Mouse (Mus musculus): ENCODE results near the gene Lipi. TPM values are rescaled to one million over a fixed set of nuclear protein-coding genes. Genes with fewer than 3 reads are reported as not detected.

Lipi gene
- total and polyA plus RNA-seq, 3 experiments: not detected

GRCm38 (mm10) chr16:75617651-75618349 is 31.9 kb upstream of the Lipi start:
- peak; percentile 6 for DNase-seq (ENCODE audit: extremely low read depth)
- no peaks in the 10 kb centered on the region for H3K27me3 ChIP-seq (replicated peaks)
- no peak overlapping the region for H3K9ac ChIP-seq (ENCODE audit: insufficient read depth, low read depth)
- no peak overlapping the region for H3K4me3 ChIP-seq (replicated peaks in 1 of 3; ENCODE audit: low read depth in 2 of 3, low read length in 2 of 3, poor library complexity in 1 of 3)
- no peak overlapping the region for H3K27ac ChIP-seq (ENCODE audit: insufficient read depth, low read depth)
- TF ChIP-seq ZKSCAN1 (IDR thresholded peaks at IDR 0.05; ENCODE audit: borderline replicate concordance, low read depth, low read length) (no peak), MXI1 (IDR thresholded peaks at IDR 0.05; ENCODE audit: low read depth, low read length) (no peak), MAFK (IDR thresholded peaks at IDR 0.05; ENCODE audit: insufficient replicate concordance, low read length) (no peak), RAD21 (IDR thresholded peaks at IDR 0.05; ENCODE audit: low read depth, low read length) (peak; percentile 11), USF1 (IDR thresholded peaks at IDR 0.05; ENCODE audit: low read depth, low read length) (no peak), EP300 (IDR thresholded peaks at IDR 0.05; ENCODE audit: low read length) (no peak), ETS1 (conservative IDR thresholded peaks at IDR 0.05; ENCODE audit: low read depth, low read length) (no peak), GABPA (IDR thresholded peaks at IDR 0.05; ENCODE audit: insufficient replicate concordance, low read depth, low read length) (no peak), POLR2AphosphoS2 (IDR thresholded peaks at IDR 0.05; ENCODE audit: low read depth, low read length) (no peak), SMC3 (IDR thresholded peaks at IDR 0.05; ENCODE audit: low read depth, low read length) (peak; percentile 36), TBP (conservative IDR thresholded peaks at IDR 0.05; ENCODE audit: low read depth, low read length) (no peak), JUND (conservative IDR thresholded peaks at IDR 0.05; ENCODE audit: low read depth, low read length) (no peak), UBTF (IDR thresholded peaks at IDR 0.05; ENCODE audit: low read depth, low read length) (no peak), CHD2 (IDR thresholded peaks at IDR 0.05; ENCODE audit: low read length) (no peak), CTCF (conservative IDR thresholded peaks at IDR 0.05 in 1 of 2, IDR thresholded peaks at IDR 0.05 in 1 of 2; ENCODE audit: low read depth in 2 of 2, low read length in 2 of 2) (peak in 1 of 2 experiments; percentile 49; a peak in 2 of 4 replicates)
- no peaks in the 10 kb centered on the region for H3K79me2 ChIP-seq (replicated peaks; ENCODE audit: control insufficient read depth, extremely low read depth, insufficient read depth, poor library complexity, severe bottlenecking)
- dilution Hi-C loops (cut with MboI; ENCODE audit: extremely low pct_ligation_motif_present, extremely low pct_unique_long_range_greater_than_20kb, low sequenced_read_pairs): no loop called here
- peaks cover 43% of the 10 kb centered on the region for H3K9me3 ChIP-seq (replicated peaks; ENCODE audit: low read length)
- no peaks in the 10 kb centered on the region for H3K36me3 ChIP-seq (replicated peaks in 1 of 2; ENCODE audit: control insufficient read depth in 1 of 2, insufficient read depth in 1 of 2, low read length in 1 of 2)
- in situ Hi-C loops (cut with MboI; ENCODE audit: low pct_ligation_motif_present, low pct_unique_long_range_greater_than_20kb, low sequenced_read_pairs): no loop called here
- H3K4me1 ChIP-seq (ENCODE audit: control insufficient read depth in 1 of 2, insufficient read depth in 2 of 2): no peaks in the 10 kb centered on the region
- no peak overlapping the region for H3K4me2 ChIP-seq (ENCODE audit: insufficient read depth, low read depth, poor library complexity, severe bottlenecking)

GRCm38 (mm10) chr16:75612561-75612960 is 26.7 kb upstream of the Lipi start:
- no peak for DNase-seq (ENCODE audit: extremely low read depth)
- H3K9ac ChIP-seq (ENCODE audit: insufficient read depth, low read depth): no peak overlapping the region
- H3K27ac ChIP-seq (ENCODE audit: insufficient read depth, low read depth): no peak overlapping the region
- H3K4me3 ChIP-seq (replicated peaks in 1 of 3; ENCODE audit: low read depth in 2 of 3, low read length in 2 of 3, poor library complexity in 1 of 3): no peak overlapping the region
- no peaks in the 10 kb centered on the region for H3K27me3 ChIP-seq (replicated peaks)
- peaks cover 55% of the 10 kb centered on the region for H3K9me3 ChIP-seq (replicated peaks; ENCODE audit: low read length)
- dilution Hi-C loops (cut with MboI; ENCODE audit: extremely low pct_ligation_motif_present, extremely low pct_unique_long_range_greater_than_20kb, low sequenced_read_pairs) (no loop called here), in situ Hi-C loops (cut with MboI; ENCODE audit: low pct_ligation_motif_present, low pct_unique_long_range_greater_than_20kb, low sequenced_read_pairs) (no loop called here)
- H3K36me3 ChIP-seq (replicated peaks in 1 of 2; ENCODE audit: control insufficient read depth in 1 of 2, insufficient read depth in 1 of 2, low read length in 1 of 2): no peaks in the 10 kb centered on the region
- H3K4me1 ChIP-seq (ENCODE audit: control insufficient read depth in 1 of 2, insufficient read depth in 2 of 2): no peaks in the 10 kb centered on the region
- no peak for TF ChIP-seq ETS1 (conservative IDR thresholded peaks at IDR 0.05; ENCODE audit: low read depth, low read length)
- no peak for TF ChIP-seq SMC3 (IDR thresholded peaks at IDR 0.05; ENCODE audit: low read depth, low read length)
- TF ChIP-seq POLR2AphosphoS2 (IDR thresholded peaks at IDR 0.05; ENCODE audit: low read depth, low read length): no peak
- no peak for TF ChIP-seq POLR2A (IDR thresholded peaks at IDR 0.05; ENCODE audit: low read depth, low read length)
- no peak for TF ChIP-seq JUN (IDR thresholded peaks at IDR 0.05; ENCODE audit: insufficient read depth, low read depth, low read length)
- no peak for TF ChIP-seq MYC (IDR thresholded peaks at IDR 0.05; ENCODE audit: low read depth, low read length)
- no peak overlapping the region for H3K4me2 ChIP-seq (ENCODE audit: insufficient read depth, low read depth, poor library complexity, severe bottlenecking)
- no peaks in the 10 kb centered on the region for H3K79me2 ChIP-seq (replicated peaks; ENCODE audit: control insufficient read depth, extremely low read depth, insufficient read depth, poor library complexity, severe bottlenecking)

All from CH12.LX (cell line).